Mouse (Mus musculus) ES-Bruce4 (cell line): ENCODE measurements around the gene Sppl2a.

ENCODE experiments used
- CTCF ChIP-seq: IDR thresholded peaks from one replicate; pipeline ENCODE4 v1.8.1; 2011; ENCODE audit warnings: low read depth, low read length
- POLR2A ChIP-seq: IDR thresholded peaks from one replicate; pipeline ENCODE4 v1.8.1; 2011; ENCODE audit warnings: low read length; ENCODE audit not compliant: insufficient read depth

DNA sequence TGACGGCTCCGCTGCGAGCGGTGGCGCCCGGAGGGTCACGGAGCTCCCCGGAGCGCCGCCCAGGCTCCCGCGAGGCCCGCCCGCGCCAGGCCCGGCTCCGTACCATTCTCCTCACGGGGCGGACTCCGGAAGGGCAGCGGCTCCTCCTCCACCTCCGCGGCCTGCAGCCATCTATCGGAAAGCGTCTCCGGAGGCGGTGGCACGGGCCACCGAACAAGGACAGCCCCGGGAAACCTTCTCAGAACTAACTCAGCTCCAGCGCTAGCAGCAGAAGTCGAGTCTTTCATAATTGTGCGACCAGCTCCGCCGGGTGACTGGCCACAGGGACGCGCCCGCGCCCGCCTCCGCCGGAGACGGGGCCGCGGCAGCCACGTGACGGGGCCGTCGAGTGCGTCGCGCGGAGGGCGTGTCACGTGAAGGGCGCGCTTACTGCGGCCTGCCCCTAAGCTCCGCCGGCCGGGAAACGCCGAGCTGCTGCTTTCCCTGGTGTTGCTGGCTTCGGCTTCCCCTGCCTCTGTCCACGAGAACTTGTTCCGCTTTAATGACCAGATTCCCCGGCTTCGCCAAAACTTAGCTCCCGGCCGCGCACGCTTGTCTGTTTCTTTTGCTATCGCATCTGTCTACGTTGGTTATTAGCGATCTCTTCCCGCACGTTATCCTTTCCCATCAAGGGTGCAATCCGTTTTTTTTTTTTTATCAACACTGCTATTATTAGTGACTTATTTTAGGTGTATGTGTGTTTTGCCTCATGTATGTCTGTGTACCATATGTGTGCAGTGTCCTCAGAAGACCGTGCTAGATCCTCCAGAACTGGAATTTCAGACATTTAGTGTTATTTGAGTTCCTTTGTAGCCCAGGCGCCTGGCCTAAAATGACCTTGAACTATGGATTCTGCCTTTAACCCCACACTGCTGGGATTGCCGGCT, 56.9 kb downstream of the Sppl2a start, which contains the start of gene Trpm7:
- TF ChIP-seq POLR2A (peak; percentile 59), CTCF (no peak)
